Comparison of ENCODE assay signal across 16 mouse cellular contexts in the genomic region with DNA sequence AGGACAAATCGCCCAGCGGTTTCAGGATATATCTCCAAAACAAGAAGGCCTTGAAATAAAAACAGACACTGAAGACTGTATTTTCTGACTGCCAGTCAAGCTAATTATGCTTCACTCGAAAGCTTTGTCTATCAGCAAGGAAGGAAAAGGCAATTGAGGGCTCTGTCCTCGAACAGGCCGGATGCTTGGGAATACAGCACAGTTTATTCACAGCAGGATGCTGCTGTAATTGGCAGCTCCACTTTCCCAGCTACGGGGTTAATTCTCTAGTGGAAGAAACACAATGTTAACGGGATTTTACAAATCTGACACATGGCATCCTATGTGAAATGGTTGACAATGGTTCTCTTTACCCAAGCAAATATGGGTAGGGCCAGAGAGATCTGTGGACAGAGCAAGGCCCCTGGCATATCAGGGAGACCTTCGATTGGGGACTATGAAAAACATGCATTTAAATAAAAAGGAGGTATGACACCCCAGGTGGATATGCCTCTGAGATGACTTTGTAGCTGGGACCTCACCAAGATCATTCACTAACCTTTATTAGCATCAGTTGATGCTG.
DNase-seq lines count a peak whose midpoint lies in the region; ATAC-seq and TF ChIP-seq lines count a peak whose summit lies in the region.
"Had no signal": no experiment of that assay in that cellular context is flagged by ENCODE, and none has a peak within 500 bp of the region (broad histone marks: within the 10 kb centered on the region; RNA-seq: fewer than 3 reads in every experiment).

No protein-coding gene starts in this region.

- TF ChIP-seq POLR2A in olfactory bulb, adult 2 months (IDR thresholded peaks at IDR 0.05; ENCODE audit: insufficient read depth, low read depth, low read length), result no peak

- H3K9ac ChIP-seq in lung, embryonic 14.5 days, result no peak overlapping the region
- H3K9ac ChIP-seq in forebrain, embryonic 11.5 days (ENCODE audit: low read length), result no peak overlapping the region
- H3K9ac ChIP-seq in hindbrain, embryonic 15.5 days, result no peak overlapping the region
- H3K9ac ChIP-seq: embryonic facial prominence, embryonic 12.5 days; liver, postnatal 0 days had no signal

- no peak for TF ChIP-seq CTCF in lung, embryonic 14.5 days (IDR thresholded peaks at IDR 0.05; ENCODE audit: low read depth)
- TF ChIP-seq CTCF in olfactory bulb, adult 2 months (IDR thresholded peaks at IDR 0.05; ENCODE audit: insufficient read depth, low read depth, low read length), result no peak

- peak; percentile 37 for DNase-seq in lung, embryonic 14.5 days
- no peak for DNase-seq in lung, postnatal 10 days
- DNase-seq in forebrain, embryonic 11.5 days (ENCODE audit: low spot score), result no peak
- DNase-seq in MN1 (ENCODE audit: low spot score) (no peak), adipocyte (ENCODE audit: low spot score) (no peak)
- DNase-seq: adrenal gland, postnatal 14 days; cerebellum, postnatal 25 days; heart, adult 2 months; liver, postnatal 0 days; thymus, adult 18-20 months had no signal

- no peak overlapping the region for H3K4me3 ChIP-seq in lung, embryonic 14.5 days (ENCODE audit: low read depth, low read length)
- no peak overlapping the region for H3K4me3 ChIP-seq in forebrain, embryonic 11.5 days (ENCODE audit: low read depth, low read length)
- H3K4me3 ChIP-seq in hindbrain, embryonic 15.5 days, result no peak overlapping the region
- no peak overlapping the region for H3K4me3 ChIP-seq in olfactory bulb, adult 2 months (ENCODE audit: insufficient read depth, low read depth, low read length)
- H3K4me3 ChIP-seq: embryonic facial prominence, embryonic 12.5 days; heart, adult 2 months; layer of hippocampus, adult 2 months; left cerebral cortex, adult 2 months; myocyte had no signal

- 67% methylated on average over 8 of the region's 8 CpGs for WGBS in lung, embryonic 14.5 days
- 22% methylated on average over 8 of the region's 8 CpGs for WGBS in forebrain, embryonic 11.5 days
- WGBS in hindbrain, embryonic 15.5 days, result 20% methylated on average over 8 of the region's 8 CpGs
- 47% methylated on average over 8 of the region's 8 CpGs for WGBS in olfactory bulb, adult 2 months

- H3K27ac ChIP-seq in lung, embryonic 14.5 days (ENCODE audit: low read depth), result no peak overlapping the region
- H3K27ac ChIP-seq in forebrain, embryonic 11.5 days (ENCODE audit: low read depth, low read length), result peak overlapping the region; percentile 38; the same call in 1 of the 2 replicates
- H3K27ac ChIP-seq in hindbrain, embryonic 15.5 days (replicated peaks), result peak overlapping the region; percentile 12
- H3K27ac ChIP-seq in olfactory bulb, adult 2 months (ENCODE audit: insufficient read depth, low read depth, low read length), result 0 out of 2 replicates have a peak overlapping the region, but pooled peaks have one; percentile 18
- H3K27ac ChIP-seq: embryonic facial prominence, embryonic 12.5 days; heart, adult 2 months; layer of hippocampus, adult 2 months; left cerebral cortex, adult 2 months had no signal

- H3K4me1 ChIP-seq in lung, embryonic 14.5 days (ENCODE audit: insufficient read depth), result no peaks in the 10 kb centered on the region
- H3K4me1 ChIP-seq in forebrain, embryonic 11.5 days (replicated peaks; ENCODE audit: control insufficient read depth, insufficient read depth, low read length), result peaks cover 7% of the 10 kb centered on the region; the same call in 1 of the 2 replicates
- peaks cover 16% of the 10 kb centered on the region for H3K4me1 ChIP-seq in hindbrain, embryonic 15.5 days (replicated peaks)
- H3K4me1 ChIP-seq in olfactory bulb, adult 2 months (ENCODE audit: control insufficient read depth, insufficient read depth, low read length), result no peaks in the 10 kb centered on the region

- no peak for ATAC-seq in lung, embryonic 14.5 days (ENCODE audit: insufficient read depth)
- peak; percentile 68 for ATAC-seq in forebrain, embryonic 11.5 days (replicated peaks; ENCODE audit: low FRiP score)
- ATAC-seq in hindbrain, embryonic 15.5 days (ENCODE audit: low FRiP score, low read depth), result no peak
- ATAC-seq: liver, postnatal 0 days had no signal

- no peaks in the 10 kb centered on the region for H3K9me3 ChIP-seq in lung, embryonic 14.5 days (ENCODE audit: low read depth, low read length)
- no peaks in the 10 kb centered on the region for H3K9me3 ChIP-seq in forebrain, embryonic 11.5 days (ENCODE audit: control insufficient read depth, low read length)
- H3K9me3 ChIP-seq in hindbrain, embryonic 15.5 days, result no peaks in the 10 kb centered on the region
- H3K9me3 ChIP-seq: embryonic facial prominence, embryonic 12.5 days had no signal

- no peak overlapping the region for H3K4me2 ChIP-seq in lung, embryonic 14.5 days
- no peak overlapping the region for H3K4me2 ChIP-seq in forebrain, embryonic 11.5 days (ENCODE audit: low read depth, low read length, severe bottlenecking)
- H3K4me2 ChIP-seq in hindbrain, embryonic 15.5 days, result no peak overlapping the region
- H3K4me2 ChIP-seq: embryonic facial prominence, embryonic 12.5 days had no signal

- H3K27me3 ChIP-seq in lung, embryonic 14.5 days (ENCODE audit: insufficient read depth, low read length), result no peaks in the 10 kb centered on the region
- H3K27me3 ChIP-seq in forebrain, embryonic 11.5 days (ENCODE audit: control insufficient read depth, insufficient read depth, low read length), result no peaks in the 10 kb centered on the region
- no peaks in the 10 kb centered on the region for H3K27me3 ChIP-seq in hindbrain, embryonic 15.5 days
- H3K27me3 ChIP-seq: embryonic facial prominence, embryonic 12.5 days had no signal

- no peaks in the 10 kb centered on the region for H3K36me3 ChIP-seq in lung, embryonic 14.5 days (ENCODE audit: insufficient read depth)
- H3K36me3 ChIP-seq in forebrain, embryonic 11.5 days (ENCODE audit: control insufficient read depth, insufficient read depth, low read length), result no peaks in the 10 kb centered on the region
- H3K36me3 ChIP-seq in hindbrain, embryonic 15.5 days, result no peaks in the 10 kb centered on the region
- H3K36me3 ChIP-seq: embryonic facial prominence, embryonic 12.5 days had no signal
